Mouse (Mus musculus) embryonic facial prominence, embryonic 13.5 days (tissue): ENCODE data around the gene Eif2b3. TPM values are rescaled to one million over a fixed set of nuclear protein-coding genes. Genes with fewer than 3 reads are reported as not detected.

Experiments used
- ATAC-seq: fragments of 200-750 bp; cut with Nextera tagmentation; 2 replicates; pipeline ENCODE4 v1.8.0; 2017; ENCODE audit warnings: low read depth; ENCODE audit not compliant: insufficient number of reproducible peaks, insufficient read depth, low FRiP score, low TSS enrichment
- H3K27ac ChIP-seq: fragments of 300-500 bp; sonication (generic); 2 replicates; pipeline ENCODE4 v1.5.1; 2015; ENCODE audit warnings: moderate library complexity, mild to moderate bottlenecking, inconsistent platforms
- H3K27me3 ChIP-seq: fragments of 300-500 bp; sonication (generic); 2 replicates; pipeline ENCODE4 v1.6.1; 2015; ENCODE audit warnings: mild to moderate bottlenecking, inconsistent platforms
- H3K36me3 ChIP-seq: fragments of 300-500 bp; sonication (generic); 2 replicates; pipeline ENCODE4 v1.6.1; 2015; ENCODE audit warnings: mild to moderate bottlenecking, inconsistent platforms
- H3K4me1 ChIP-seq: fragments of 300-500 bp; sonication (generic); 2 replicates; pipeline ENCODE4 v1.6.1; 2015; ENCODE audit warnings: inconsistent platforms
- H3K4me2 ChIP-seq: fragments of 300-500 bp; sonication (generic); 2 replicates; pipeline ENCODE4 v1.6.1; 2015; ENCODE audit warnings: moderate library complexity, mild to moderate bottlenecking, inconsistent platforms
- H3K4me3 ChIP-seq: fragments of 300-500 bp; sonication (generic); 2 replicates; pipeline ENCODE4 v1.5.1; 2015; ENCODE audit warnings: mild to moderate bottlenecking, inconsistent platforms
- H3K9ac ChIP-seq: fragments of 300-500 bp; sonication (generic); 2 replicates; pipeline ENCODE4 v1.6.1; 2015; ENCODE audit warnings: mild to moderate bottlenecking, inconsistent platforms
- H3K9me3 ChIP-seq: fragments of 300-500 bp; sonication (generic); 2 replicates; pipeline ENCODE4 v1.6.1; 2016; ENCODE audit warnings: inconsistent platforms
- WGBS: fragments of 180-500 bp; shearing (Covaris S2); methylation state at CpG from one replicate; pipeline ENCODE4 v1.1.7; 2015; ENCODE audit warnings: mixed read lengths; 5-methylcytosine and 5-hydroxymethylcytosine counted together
- polyA plus RNA-seq: library from polyadenylated mRNA; unstranded; fragments of >200 nt; fragmentation: Nextera tagmentation; extraction: Ambion mirVana; gene quantifications from 2 replicates; pipeline ENCODE4 v1.2.1, GENCODE M21; 2015

The Eif2b3 gene
- polyA plus RNA-seq, 1 experiment from 2014 or later, result 45.7 TPM

DNA sequence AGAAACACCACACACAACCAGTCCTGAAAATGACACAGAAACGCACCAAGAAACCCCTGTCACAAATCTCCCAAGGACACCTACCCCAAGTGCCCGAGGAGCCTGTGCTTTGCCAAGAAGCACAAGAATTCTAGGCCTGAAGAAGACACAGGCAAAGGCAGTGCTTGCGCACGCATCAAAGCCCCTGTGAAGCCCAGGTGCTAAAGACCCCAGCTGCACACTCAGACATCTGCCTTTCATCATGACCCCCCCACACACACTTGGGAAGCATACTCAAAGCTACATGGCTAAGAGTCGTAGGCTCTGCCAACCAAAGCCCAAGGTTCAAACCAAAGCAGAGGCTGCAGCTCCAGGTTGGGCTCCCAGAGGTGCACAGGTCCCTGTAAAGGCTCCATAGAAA, 96.4 kb downstream of the Eif2b3 start:
- Histone ChIP-seq H3K4me3 (no peak overlapping the region), H3K27ac (no peak overlapping the region), H3K9ac (no peak overlapping the region), H3K4me2 (no peak overlapping the region), H3K9me3 (no peaks in the 10 kb centered on the region), H3K4me1 (peaks cover 5% of the 10 kb centered on the region), H3K27me3 (no peaks in the 10 kb centered on the region), H3K36me3 (peaks cover 31% of the 10 kb centered on the region)
- WGBS, result 75% methylated on average over 5 of the region's 5 CpGs
- ATAC-seq, result no peak

DNA sequence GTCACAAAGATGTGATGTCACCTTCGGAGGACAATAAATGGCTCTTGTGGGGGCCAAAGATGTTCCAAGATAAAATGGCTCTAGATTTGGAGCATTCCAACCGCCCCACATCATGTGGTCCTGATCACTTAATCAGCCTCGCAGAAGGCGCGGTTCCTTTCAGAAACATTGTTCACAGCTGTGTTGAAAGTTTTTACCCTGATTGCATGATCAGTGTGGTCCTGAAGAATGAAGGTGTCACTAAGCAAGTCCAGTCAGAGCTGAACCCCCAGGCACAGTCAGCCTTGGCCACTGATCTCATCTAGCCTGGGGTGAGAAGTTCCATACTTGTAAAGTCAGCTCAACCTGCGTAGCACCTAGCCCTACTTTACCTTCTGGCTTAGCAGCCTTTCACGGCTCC, 98.7 kb downstream of the Eif2b3 start:
- Histone ChIP-seq H3K27me3 (no peaks in the 10 kb centered on the region), H3K9me3 (no peaks in the 10 kb centered on the region), H3K27ac (no peak overlapping the region), H3K4me1 (peaks cover 10% of the 10 kb centered on the region), H3K4me2 (no peak overlapping the region), H3K36me3 (peaks cover 19% of the 10 kb centered on the region), H3K4me3 (no peak overlapping the region), H3K9ac (no peak overlapping the region)
- WGBS, result 86% methylated on average over 7 of the region's 7 CpGs
- no peak for ATAC-seq

DNA sequence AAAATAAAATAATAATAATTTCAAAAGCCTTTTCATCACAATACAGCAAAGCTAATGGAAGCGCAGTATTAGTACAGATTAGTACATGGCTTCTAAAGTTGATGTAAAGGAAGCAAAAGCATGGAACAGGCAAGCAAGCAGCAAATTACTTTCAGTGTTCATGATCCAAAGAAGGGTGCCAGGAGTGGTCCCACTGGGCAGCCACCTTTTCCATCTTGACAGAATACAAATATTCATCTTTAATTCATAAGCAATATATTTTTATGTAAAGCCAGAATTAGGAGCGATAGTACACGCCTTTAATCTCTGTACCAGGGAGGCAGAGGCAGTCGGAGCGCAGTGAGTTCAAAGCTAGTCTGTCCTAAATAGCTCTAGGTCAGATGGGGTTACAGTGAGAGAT, 100.4 kb downstream of the Eif2b3 start:
- peak overlapping the region; percentile 76 for H3K9ac ChIP-seq
- peak overlapping the region; percentile 99 for H3K4me2 ChIP-seq

DNA sequence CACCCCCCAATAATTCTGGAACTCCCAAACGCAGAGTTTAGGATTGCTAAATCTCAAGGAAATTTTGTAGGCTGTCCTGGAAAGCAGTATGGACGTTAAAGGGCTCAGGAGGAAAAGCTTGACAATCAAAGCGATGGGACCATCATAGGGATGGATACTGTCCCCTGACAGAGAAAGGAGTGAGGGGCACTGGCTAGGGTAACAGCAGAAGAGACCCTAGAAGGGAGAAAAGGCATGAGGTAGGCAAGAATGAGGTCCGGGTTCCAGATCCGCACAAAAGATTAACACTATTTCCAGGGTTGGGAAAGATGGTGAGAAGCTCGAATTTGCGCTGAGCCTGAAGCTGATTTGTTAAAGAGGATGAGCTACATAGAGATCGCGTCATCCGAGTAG, 100.8 kb downstream of the Eif2b3 start:
- WGBS, result 4% methylated on average over 10 of the region's 10 CpGs

More for the DNA sequence above, 100.4 kb downstream of the Eif2b3 start:
- H3K4me1 ChIP-seq, result peaks cover 14% of the 10 kb centered on the region
- H3K27me3 ChIP-seq, result no peaks in the 10 kb centered on the region
- peaks cover 4% of the 10 kb centered on the region; the same call in 1 of the 2 replicates for H3K36me3 ChIP-seq
- 77% methylated on average over 5 of the region's 5 CpGs for WGBS
- H3K9me3 ChIP-seq, result no peaks in the 10 kb centered on the region
- peak overlapping the region; percentile 73 for H3K4me3 ChIP-seq
- no peak for ATAC-seq
- peak overlapping the region; percentile 89; the same call in 1 of the 2 replicates for H3K27ac ChIP-seq

DNA sequence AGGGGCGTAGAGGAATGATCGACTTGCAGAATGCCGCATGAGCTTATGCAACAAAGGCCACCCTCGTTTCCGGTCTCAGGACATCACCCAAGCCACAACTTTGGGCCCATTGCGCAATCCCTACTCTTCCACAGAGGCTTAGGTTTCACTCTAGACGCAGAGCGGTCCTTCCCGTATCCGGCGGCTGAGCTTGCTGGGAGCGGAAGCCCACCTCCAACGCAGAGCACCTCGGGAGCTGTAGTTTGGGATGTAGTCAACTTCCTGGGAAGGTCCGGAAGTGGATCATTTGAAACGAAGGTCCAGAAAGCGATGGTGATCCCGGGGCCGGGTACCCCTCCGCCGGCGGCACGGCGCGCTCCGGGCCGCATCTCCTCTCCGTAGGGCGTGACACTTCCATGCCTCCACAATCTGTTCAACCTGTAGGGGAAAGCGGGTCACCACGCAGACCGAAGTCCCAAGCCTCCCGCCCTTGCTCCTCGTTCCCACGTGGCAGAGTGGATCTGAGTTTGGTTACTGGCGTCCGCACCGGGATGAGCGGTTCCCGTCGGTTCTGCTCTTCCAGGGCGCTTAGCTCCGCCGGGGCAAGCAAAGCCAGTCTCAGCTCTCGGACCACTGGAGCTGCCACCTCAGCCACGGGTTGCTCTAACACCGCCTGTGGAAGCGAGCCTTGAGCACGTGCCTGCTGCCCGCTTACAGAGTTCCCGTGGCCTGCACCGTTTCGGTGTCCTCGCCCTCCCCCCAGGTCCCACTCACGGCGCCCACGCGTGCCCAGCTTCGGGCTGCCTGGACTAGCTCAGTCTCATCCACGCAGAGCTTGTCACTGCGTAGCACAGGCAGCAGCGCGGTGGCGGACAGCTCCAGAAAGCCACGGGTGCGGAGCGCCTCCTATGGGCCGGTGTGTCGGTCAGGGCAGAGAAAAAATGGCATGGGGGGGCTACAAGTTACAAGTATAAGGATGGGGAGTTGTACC, 101.5 kb downstream of the Eif2b3 start:
- H3K4me3 ChIP-seq, result peak overlapping the region; percentile 73
- WGBS, result under 1% methylated on average over 69 of the region's 69 CpGs
- peak; percentile 89 for ATAC-seq
- peak overlapping the region; percentile 89 for H3K27ac ChIP-seq
- no peaks in the 10 kb centered on the region for H3K27me3 ChIP-seq
- peaks cover 25% of the 10 kb centered on the region for H3K4me1 ChIP-seq
- H3K4me2 ChIP-seq, result peak overlapping the region; percentile 99
- H3K9me3 ChIP-seq, result no peaks in the 10 kb centered on the region
- peak overlapping the region; percentile 76 for H3K9ac ChIP-seq
- H3K36me3 ChIP-seq, result no peaks in the 10 kb centered on the region

More for the DNA sequence above, 100.8 kb downstream of the Eif2b3 start:
- H3K9me3 ChIP-seq, result no peaks in the 10 kb centered on the region
- no peak for ATAC-seq
- peak overlapping the region; percentile 99 for H3K4me2 ChIP-seq
- no peaks in the 10 kb centered on the region for H3K27me3 ChIP-seq
- peak overlapping the region; percentile 76 for H3K9ac ChIP-seq
- peaks cover under 1% of the 10 kb centered on the region; the same call in 1 of the 2 replicates for H3K36me3 ChIP-seq
- peak overlapping the region; percentile 73 for H3K4me3 ChIP-seq
- peaks cover 18% of the 10 kb centered on the region for H3K4me1 ChIP-seq
- H3K27ac ChIP-seq, result peak overlapping the region; percentile 89

DNA sequence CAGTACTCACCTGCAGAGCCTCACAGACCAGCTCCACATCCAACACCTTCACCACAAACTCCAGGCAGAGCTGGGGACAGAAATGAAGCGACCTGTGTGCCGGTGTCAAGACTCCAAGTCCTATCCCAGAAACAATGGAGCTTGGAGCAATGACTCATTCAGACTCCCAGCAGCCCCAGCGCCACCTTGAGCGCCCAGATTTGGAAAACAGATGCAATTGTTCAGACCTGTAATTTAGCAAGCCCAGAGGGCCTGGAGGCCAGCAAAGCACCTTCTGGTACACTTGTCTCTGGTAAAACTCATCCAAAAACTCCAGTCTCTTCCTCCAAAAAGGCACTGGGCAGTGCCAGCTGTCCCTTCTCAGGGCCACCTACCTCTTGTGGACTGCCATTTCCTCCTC, 103.0 kb downstream of the Eif2b3 start:
- Histone ChIP-seq H3K27me3 (no peaks in the 10 kb centered on the region), H3K9ac (no peak overlapping the region), H3K27ac (no peak overlapping the region), H3K9me3 (no peaks in the 10 kb centered on the region), H3K4me2 (no peak overlapping the region), H3K4me3 (no peak overlapping the region), H3K36me3 (no peaks in the 10 kb centered on the region), H3K4me1 (peaks cover 33% of the 10 kb centered on the region)
- ATAC-seq, result no peak
- 84% methylated on average over 4 of the region's 4 CpGs for WGBS

DNA sequence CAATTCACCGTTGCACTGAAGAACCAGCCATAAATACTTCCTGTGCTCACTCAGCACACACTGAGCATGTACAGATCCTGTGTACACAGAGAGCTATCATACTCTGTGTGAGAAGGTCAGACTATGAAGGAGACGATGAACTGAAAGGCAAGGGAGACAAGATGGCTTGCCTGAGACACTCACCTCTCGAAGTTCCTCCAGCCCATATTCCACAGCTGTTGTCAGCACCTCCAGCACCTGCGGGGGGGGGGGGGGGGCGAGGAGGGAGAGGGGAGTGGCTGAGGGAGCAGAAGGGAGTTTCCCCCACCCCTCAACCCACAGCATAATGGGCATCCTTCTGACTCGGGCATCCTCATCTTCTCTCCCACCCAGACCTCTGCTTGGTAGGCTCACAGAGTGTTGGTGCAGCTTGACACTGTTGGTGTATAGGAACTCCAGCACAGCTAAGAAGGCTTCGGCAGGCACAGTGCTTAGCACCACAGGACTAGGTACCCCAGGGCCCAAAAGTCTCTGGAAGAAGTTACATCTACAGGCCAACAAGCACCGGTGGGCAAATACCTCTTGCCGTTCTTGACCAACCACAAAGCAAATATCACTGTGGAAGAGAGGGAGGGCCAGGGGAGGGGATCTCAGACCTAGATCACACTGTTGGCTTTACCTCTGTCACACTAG, 104.5 kb downstream of the Eif2b3 start:
- no peaks in the 10 kb centered on the region for H3K27me3 ChIP-seq
- H3K4me1 ChIP-seq, result peaks cover 33% of the 10 kb centered on the region
- ATAC-seq, result no peak
- H3K4me2 ChIP-seq, result no peak overlapping the region
- H3K4me3 ChIP-seq, result no peak overlapping the region
- H3K9ac ChIP-seq, result no peak overlapping the region
- no peak overlapping the region for H3K27ac ChIP-seq
- H3K36me3 ChIP-seq, result peaks cover 6% of the 10 kb centered on the region; the same call in 1 of the 2 replicates
- 85% methylated on average over 7 of the region's 9 CpGs for WGBS
- H3K9me3 ChIP-seq, result no peaks in the 10 kb centered on the region

DNA sequence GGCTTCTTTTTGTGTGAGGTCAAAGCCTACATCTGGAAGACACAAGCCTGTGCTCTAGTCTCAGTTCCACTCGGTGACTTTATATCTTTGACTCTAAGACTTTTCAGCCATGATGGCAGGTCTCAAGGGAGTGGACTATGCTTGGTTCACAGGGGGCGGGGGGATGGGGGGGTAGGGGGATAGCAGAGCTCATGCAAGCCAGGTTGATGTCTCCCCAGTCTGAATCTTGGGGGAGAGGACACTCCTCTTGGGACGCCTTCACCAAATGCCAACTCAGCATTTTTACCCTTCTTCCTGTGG, 105.0 kb downstream of the Eif2b3 start:
- no peak overlapping the region; the same call in 1 of the 2 replicates for H3K27ac ChIP-seq
- H3K9me3 ChIP-seq, result no peaks in the 10 kb centered on the region
- H3K4me3 ChIP-seq, result no peak overlapping the region
- no peaks in the 10 kb centered on the region for H3K27me3 ChIP-seq
- H3K36me3 ChIP-seq, result peaks cover 10% of the 10 kb centered on the region; the same call in 1 of the 2 replicates
- H3K9ac ChIP-seq, result no peak overlapping the region
- H3K4me1 ChIP-seq, result peaks cover 33% of the 10 kb centered on the region
- WGBS, result 78% methylated on average over 3 of the region's 3 CpGs
- H3K4me2 ChIP-seq, result no peak overlapping the region
- no peak for ATAC-seq

DNA sequence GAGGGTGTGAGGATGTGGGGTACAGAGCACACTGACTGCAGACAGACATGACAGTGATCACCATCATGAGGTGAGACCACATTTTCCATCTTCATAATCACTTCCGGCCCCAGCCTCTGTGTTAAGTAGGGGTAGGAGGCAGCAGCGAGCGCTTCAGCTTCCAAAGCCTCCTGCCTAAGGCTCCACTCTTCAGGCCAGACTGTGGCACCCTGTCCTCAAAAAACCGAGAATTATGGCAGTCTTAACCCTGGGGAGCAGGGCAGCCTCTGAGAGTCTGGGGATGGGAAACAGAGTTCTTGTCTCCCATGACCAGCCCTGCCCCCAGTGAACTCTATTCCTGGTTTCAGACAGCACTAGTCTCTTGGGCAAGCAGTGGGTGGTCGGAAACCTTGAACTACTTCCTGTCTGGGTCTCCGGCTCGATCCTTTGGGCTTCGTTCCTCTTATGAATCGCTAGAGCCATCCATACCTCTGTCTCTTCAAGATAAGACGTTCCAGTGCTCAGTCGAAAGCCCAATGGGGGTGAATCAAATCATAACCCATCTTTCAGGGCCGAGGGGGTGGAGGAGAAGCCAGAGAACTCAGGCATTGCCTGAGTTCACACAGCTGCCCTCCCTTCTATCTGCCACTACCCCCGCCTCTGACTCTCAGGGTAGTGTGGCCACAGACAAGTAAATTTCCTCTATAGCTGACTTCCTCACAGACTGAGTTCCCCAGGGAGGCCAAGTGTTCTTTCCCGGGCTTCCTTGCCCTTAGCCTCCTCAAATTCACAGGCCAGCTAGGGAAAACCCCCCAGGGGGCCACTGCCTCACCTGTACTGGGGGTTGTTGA, 105.5 kb downstream of the Eif2b3 start:
- Histone ChIP-seq H3K27ac (peak overlapping the region; percentile 86), H3K36me3 (peaks cover 11% of the 10 kb centered on the region; the same call in 1 of the 2 replicates), H3K4me1 (peaks cover 31% of the 10 kb centered on the region), H3K4me3 (no peak overlapping the region), H3K9ac (peak overlapping the region; percentile 47), H3K4me2 (peak overlapping the region; percentile 25), H3K27me3 (no peaks in the 10 kb centered on the region), H3K9me3 (no peaks in the 10 kb centered on the region)
- 64% methylated on average over 14 of the region's 14 CpGs for WGBS
- no peak for ATAC-seq

DNA sequence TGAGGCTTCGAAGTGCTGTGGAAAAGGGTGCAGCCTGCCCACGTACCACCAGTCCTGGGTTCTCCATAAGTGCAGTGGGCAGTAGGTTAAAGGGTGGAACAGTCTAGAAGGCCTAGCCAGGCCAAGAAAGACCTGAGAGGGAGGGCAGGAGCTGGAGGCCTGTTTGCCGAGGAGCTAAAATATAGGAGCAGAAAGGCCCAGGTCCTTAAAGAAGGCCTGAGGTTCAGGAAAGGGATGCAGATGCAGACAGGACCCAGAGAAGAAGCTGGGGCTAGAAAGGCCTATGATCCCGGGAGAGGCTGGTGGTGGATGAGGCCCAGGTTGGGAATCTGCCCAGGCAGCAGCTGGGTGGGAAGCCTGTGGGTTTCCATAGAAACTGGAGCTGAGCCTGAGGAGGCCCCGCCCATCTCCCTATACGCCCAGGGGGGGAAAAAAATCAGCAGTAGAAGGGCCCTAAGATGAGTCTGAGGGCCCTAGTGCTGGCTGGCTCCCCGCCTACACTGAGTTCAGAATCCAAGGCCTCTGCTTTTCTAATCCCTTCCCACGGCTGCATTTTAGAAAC, 106.2 kb downstream of the Eif2b3 start, which contains the start of gene Btbd19:
Gene Btbd19 (minus strand): TSS at position 378 of the 562 bp plus-strand sequence.
- Histone ChIP-seq H3K36me3 (peaks cover 11% of the 10 kb centered on the region; the same call in 1 of the 2 replicates), H3K27ac (peak within 1 kb of the TSS; percentile 86), H3K4me3 (no peak within 1 kb of the TSS), H3K4me1 (peaks cover 28% of the 10 kb centered on the region), H3K4me2 (peak within 1 kb of the TSS; percentile 25), H3K27me3 (no peaks in the 10 kb centered on the region), H3K9me3 (no peaks in the 10 kb centered on the region), H3K9ac (peak within 1 kb of the TSS; percentile 47)
- WGBS, result 37% methylated on average over 8 of the region's 8 CpGs
- ATAC-seq, result 0 out of 2 replicates have a peak, but pooled peaks have one; percentile 21
